Mouse (Mus musculus) E14TG2a.4 (cell line): ENCODE results near the gene Eif4g2.

Experiments used
- CTCF ChIP-seq: conservative IDR thresholded peaks from 2 replicates; pipeline ENCODE4 v1.5.1; 2014; ENCODE audit warnings: low read length
- NANOG ChIP-seq: IDR thresholded peaks from 2 replicates; pipeline ENCODE4 v1.6.1; 2014; ENCODE audit warnings: borderline replicate concordance, low read length, mixed read lengths
- POU5F1 ChIP-seq: IDR thresholded peaks from 2 replicates; pipeline ENCODE4 v1.6.1; 2014; ENCODE audit warnings: low read length, borderline replicate concordance

- no peak for TF ChIP-seq CTCF
- no peak for TF ChIP-seq NANOG
- no peak for TF ChIP-seq POU5F1
Measured at GRCm38 (mm10) chr7:111123761-111124546, 41.1 kb upstream of the Eif4g2 start.
